Mouse (Mus musculus) intestine, embryonic 14.5 days (tissue): ENCODE data around the gene Taok2. TPM values are rescaled to one million over a fixed set of nuclear protein-coding genes. Genes with fewer than 3 reads are reported as not detected.

Experiments
- ATAC-seq: fragments of 200-750 bp; cut with Nextera tagmentation; replicated peaks from 2 replicates; pipeline ENCODE4 v1.8.0; 2017; ENCODE audit warnings: low read depth, moderate number of reproducible peaks, moderate TSS enrichment, moderate library complexity; ENCODE audit not compliant: low FRiP score, low TSS enrichment
- DNase-seq: peaks from one replicate; pipeline ENCODE4 v3.0.0-alpha.2; 2018; ENCODE audit warnings: low spot score
- H3K27ac ChIP-seq: fragments of 300-500 bp; sonication (generic); 2 replicates; pipeline ENCODE4 v1.5.1; 2014; ENCODE audit warnings: low read depth, mild to moderate bottlenecking, control low read depth
- H3K27me3 ChIP-seq: fragments of 300-500 bp; sonication (generic); replicated peaks from 2 replicates; pipeline ENCODE4 v1.6.1; 2014; ENCODE audit warnings: low read length, control low read depth; ENCODE audit not compliant: control insufficient read depth, insufficient read depth
- H3K36me3 ChIP-seq: fragments of 300-500 bp; sonication (generic); 2 replicates; pipeline ENCODE4 v1.6.1; 2014; ENCODE audit warnings: low read length, control low read depth; ENCODE audit not compliant: control insufficient read depth, insufficient read depth
- H3K4me1 ChIP-seq: fragments of 300-500 bp; sonication (generic); replicated peaks from 2 replicates; pipeline ENCODE4 v1.6.1; 2014; ENCODE audit warnings: low read length, control low read depth, mixed read lengths; ENCODE audit not compliant: control insufficient read depth, insufficient read depth
- H3K4me2 ChIP-seq: fragments of 300-500 bp; sonication (generic); 2 replicates; pipeline ENCODE4 v1.6.1; 2014; ENCODE audit warnings: low read length
- H3K4me3 ChIP-seq: fragments of 300-500 bp; sonication (generic); 2 replicates; pipeline ENCODE4 v1.5.1; 2014; ENCODE audit warnings: low read depth, low read length, control low read depth, mixed read lengths
- H3K9ac ChIP-seq: fragments of 300-500 bp; sonication (generic); 2 replicates; pipeline ENCODE4 v1.6.1; 2014; ENCODE audit warnings: mild to moderate bottlenecking, low read length
- H3K9me3 ChIP-seq: fragments of 300-500 bp; sonication (generic); 2 replicates; pipeline ENCODE4 v1.6.1; 2016; ENCODE audit warnings: low read length, control low read depth; ENCODE audit not compliant: control insufficient read depth
- WGBS: fragments of 180-500 bp; shearing (Covaris S2); extraction: QIAGEN DNeasy Blood & Tissue Kit; methylation state at CpG from one replicate; pipeline ENCODE4 v1.1.7; 2014; 5-methylcytosine and 5-hydroxymethylcytosine counted together
- polyA plus RNA-seq: library from polyadenylated mRNA; unstranded; fragments of >200 nt; fragmentation: Nextera tagmentation; extraction: Ambion mirVana; gene quantifications from 2 replicates; pipeline ENCODE4 v1.2.1, GENCODE M21; 2014

Gene Taok2
- polyA plus RNA-seq, 1 experiment from 2014 or later = 26.6 TPM

DNA sequence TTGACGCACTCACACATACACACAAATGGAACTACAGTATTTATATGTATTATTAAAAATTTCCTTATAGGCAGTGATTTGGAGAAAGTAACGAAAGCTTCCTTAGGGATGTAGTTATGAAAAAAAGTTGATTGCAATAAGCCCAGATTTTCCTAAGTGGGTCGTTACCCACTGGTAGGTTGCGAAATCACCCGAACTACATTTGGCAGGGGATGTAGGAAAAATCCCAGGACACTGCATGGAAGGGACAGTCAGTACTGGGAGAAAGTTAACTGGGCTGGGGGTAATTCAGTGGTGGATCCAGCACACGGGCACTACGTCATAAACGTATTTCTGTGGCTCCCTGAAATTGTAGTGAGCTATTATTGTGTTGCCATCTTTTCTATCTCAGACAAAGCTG is 68.0 kb downstream of the Taok2 start:
- DNase-seq = no peak
- Histone ChIP-seq H3K4me3 (no peak overlapping the region), H3K4me2 (no peak overlapping the region), H3K27me3 (no peaks in the 10 kb centered on the region), H3K4me1 (no peaks in the 10 kb centered on the region), H3K27ac (no peak overlapping the region), H3K9me3 (no peaks in the 10 kb centered on the region), H3K9ac (no peak overlapping the region), H3K36me3 (no peaks in the 10 kb centered on the region)
- no peak for ATAC-seq
- 89% methylated on average over 8 of the region's 8 CpGs for WGBS

DNA sequence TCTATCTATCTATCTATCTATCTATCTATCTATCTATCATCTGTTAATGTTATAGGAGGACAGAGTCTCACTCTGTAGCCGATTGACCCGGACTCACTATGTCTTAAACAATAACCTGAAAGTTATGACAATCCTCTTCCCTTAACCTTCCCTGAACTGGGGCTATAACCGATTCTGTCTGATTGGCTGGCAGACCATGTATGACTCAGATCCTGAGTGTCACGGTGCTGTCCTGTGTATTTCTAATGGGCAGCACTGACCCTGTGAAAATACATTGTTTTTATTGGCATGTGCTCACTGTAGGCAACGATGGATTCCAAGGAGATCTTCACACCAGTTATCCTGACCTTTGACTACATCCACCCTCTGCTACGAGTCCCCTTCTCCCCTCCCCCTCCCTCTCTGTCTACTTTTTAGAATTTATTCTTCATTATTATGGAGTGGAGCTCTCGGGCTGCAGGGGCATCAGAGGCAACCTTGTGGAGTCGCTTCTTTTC is 68.7 kb downstream of the Taok2 start:
- no peaks in the 10 kb centered on the region for H3K9me3 ChIP-seq
- DNase-seq (no peak), ATAC-seq (no peak)
- no peak overlapping the region for H3K27ac ChIP-seq
- H3K4me2 ChIP-seq = no peak overlapping the region
- no peaks in the 10 kb centered on the region for H3K4me1 ChIP-seq
- no peak overlapping the region for H3K9ac ChIP-seq
- 66% methylated on average over 8 of the region's 8 CpGs for WGBS
- no peaks in the 10 kb centered on the region for H3K27me3 ChIP-seq
- H3K4me3 ChIP-seq = no peak overlapping the region
- no peaks in the 10 kb centered on the region for H3K36me3 ChIP-seq

Other genes starting within 250 kb of the Taok2 start
- 53.4 and 64.5 TPM in 2 replicates for gene Sgf29, start 235.4 kb downstream of the Taok2 start, polyA plus RNA-seq
- 3.5 and 3.8 TPM in 2 replicates for gene Sult1a1, start 208.3 kb downstream of the Taok2 start, polyA plus RNA-seq
- gene Bola2, start 189.3 kb downstream of the Taok2 start, polyA plus RNA-seq = 140 and 159 TPM in 2 replicates
- gene Slx1b, start 188.9 kb downstream of the Taok2 start, polyA plus RNA-seq = 7.1 and 8.4 TPM in 2 replicates
- gene Coro1a, start 176.9 kb downstream of the Taok2 start, polyA plus RNA-seq = 35.1 and 35.9 TPM in 2 replicates
- gene Mapk3, start 125.1 kb downstream of the Taok2 start, polyA plus RNA-seq = 101 and 104 TPM in 2 replicates
- gene Gdpd3, start 118.4 kb downstream of the Taok2 start, polyA plus RNA-seq = 3.6 and 3.9 TPM in 2 replicates
- gene Ypel3, start 107.7 kb downstream of the Taok2 start, polyA plus RNA-seq = 105 and 106 TPM in 2 replicates
- 0.36 and 0.47 TPM in 2 replicates for gene Tbx6, start 103.2 kb downstream of the Taok2 start, polyA plus RNA-seq
- gene Ppp4c, start 92.2 kb downstream of the Taok2 start, polyA plus RNA-seq = 277 and 280 TPM in 2 replicates
- 1.5 and 1.8 TPM in 2 replicates for gene Fam57b, start 87.0 kb downstream of the Taok2 start, polyA plus RNA-seq
- gene 4930451I11Rik, start 53.1 kb downstream of the Taok2 start, polyA plus RNA-seq = not detected in 2 replicates
- gene Doc2a, start 37.3 kb downstream of the Taok2 start, polyA plus RNA-seq = 0.86 and 1.2 TPM in 2 replicates
- 19.0 and 19.5 TPM in 2 replicates for gene Hirip3, start 22.7 kb downstream of the Taok2 start, polyA plus RNA-seq
- 82.6 and 84.6 TPM in 2 replicates for gene Ino80e, start 22.3 kb downstream of the Taok2 start, polyA plus RNA-seq
- gene Tmem219, start 38.2 kb upstream of the Taok2 start, polyA plus RNA-seq = 29.5 and 31.7 TPM in 2 replicates
- 13.1 TPM in 2 replicates for gene Kctd13, start 44.2 kb upstream of the Taok2 start, polyA plus RNA-seq
- gene Asphd1, start 64.9 kb upstream of the Taok2 start, polyA plus RNA-seq = 0.39 and 0.65 TPM in 2 replicates
- 3.2 and 3.8 TPM in 2 replicates for gene Sez6l2, start 65.9 kb upstream of the Taok2 start, polyA plus RNA-seq
- gene Cdipt, start 91.2 kb upstream of the Taok2 start, polyA plus RNA-seq = 105 and 109 TPM in 2 replicates
- gene Cdiptos, start 91.4 kb upstream of the Taok2 start, polyA plus RNA-seq = 2.2 and 2.5 TPM in 2 replicates
- 27.4 and 29.6 TPM in 2 replicates for gene Mvp, start 129.9 kb upstream of the Taok2 start, polyA plus RNA-seq
- 0.45 and 0.86 TPM in 2 replicates for gene Pagr1b, start 131.8 kb upstream of the Taok2 start, polyA plus RNA-seq
- 43.9 and 47.7 TPM in 2 replicates for gene Pagr1a, start 132.6 kb upstream of the Taok2 start, polyA plus RNA-seq
- gene Gm42742, start 136.4 kb upstream of the Taok2 start, polyA plus RNA-seq = 41.8 and 46.3 TPM in 2 replicates
- 9.2 and 9.5 TPM in 2 replicates for gene Prrt2, start 136.5 kb upstream of the Taok2 start, polyA plus RNA-seq
- gene Maz, start 142.3 kb upstream of the Taok2 start, polyA plus RNA-seq = 55.1 and 61.9 TPM in 2 replicates
- 115 and 129 TPM in 2 replicates for gene Kif22, start 157.8 kb upstream of the Taok2 start, polyA plus RNA-seq
- gene Zg16, start 202.6 kb upstream of the Taok2 start, polyA plus RNA-seq = 0.30 TPM in 1 of 2 replicates, not detected in the other
- gene AI467606, start 206.7 kb upstream of the Taok2 start, polyA plus RNA-seq = 2.6 and 3.9 TPM in 2 replicates
- gene Qprt, start 237.5 kb upstream of the Taok2 start, polyA plus RNA-seq = 2.9 TPM in 2 replicates